Mouse (Mus musculus): ENCODE measurements around the gene Exoc4.

- no peak for TF ChIP-seq CTCF (IDR thresholded peaks at IDR 0.05)
- TF ChIP-seq EP300 (IDR thresholded peaks at IDR 0.05): no peak
Observed at GRCm38 (mm10) chr6:33733602-33734001, 484.7 kb downstream of the Exoc4 start.

Measured in lung, postnatal 0 days (tissue).